Mouse (Mus musculus): Measurements from ENCODE around the gene Ppp1r21. TPM values are rescaled to one million over a fixed set of nuclear protein-coding genes. Genes with fewer than 3 reads are reported as not detected.

Ppp1r21 gene
- polyA plus RNA-seq, 1 experiment from 2014 or later = 10.4 TPM

DNA sequence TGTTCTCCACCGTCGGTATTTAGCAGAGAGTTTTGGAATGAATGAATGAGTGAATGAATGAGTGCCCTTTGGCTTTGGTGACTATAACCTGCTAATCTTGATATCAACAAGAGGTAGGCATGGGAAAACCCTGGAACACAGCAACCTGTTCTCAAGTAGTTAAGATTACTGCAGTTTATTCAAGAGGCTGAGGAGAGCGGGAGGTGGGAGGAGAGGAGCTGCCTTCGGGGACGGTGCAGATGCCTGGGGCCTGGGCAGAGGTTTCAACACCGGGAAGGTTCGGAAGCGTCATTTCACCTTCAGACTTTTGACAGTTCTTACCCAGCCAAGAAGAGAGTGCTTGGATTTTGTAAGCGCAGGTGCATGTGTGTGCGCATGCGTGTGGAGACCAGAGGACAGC is 53.1 kb downstream of the Ppp1r21 start:
- Histone ChIP-seq H3K9me3 (ENCODE audit: control insufficient read depth, low read length) (no peaks in the 10 kb centered on the region), H3K4me1 (replicated peaks; ENCODE audit: control insufficient read depth, insufficient read depth) (no peaks in the 10 kb centered on the region), H3K4me3 (ENCODE audit: low read depth, low read length) (no peak overlapping the region), H3K9ac (ENCODE audit: low read length) (no peak overlapping the region), H3K4me2 (replicated peaks; ENCODE audit: low read depth) (peak overlapping the region; percentile 17; the same call in 1 of the 2 replicates), H3K27me3 (ENCODE audit: control insufficient read depth, insufficient read depth, low read length) (no peaks in the 10 kb centered on the region), H3K27ac (replicated peaks) (peak overlapping the region; percentile 56; the same call in 1 of the 2 replicates), H3K36me3 (ENCODE audit: control insufficient read depth, insufficient read depth, low read length) (peaks cover 3% of the 10 kb centered on the region)
- ATAC-seq (ENCODE audit: low FRiP score, low TSS enrichment) = peak; percentile 18; the same call in 1 of the 2 replicates
- WGBS = 55% methylated on average over 11 of the region's 11 CpGs
- peak; percentile 25 for DNase-seq (ENCODE audit: low spot score)
- TF ChIP-seq CTCF (IDR thresholded peaks at IDR 0.05; ENCODE audit: low read depth) (no peak), EP300 (optimal IDR thresholded peaks at IDR 0.05) (no peak)

DNA sequence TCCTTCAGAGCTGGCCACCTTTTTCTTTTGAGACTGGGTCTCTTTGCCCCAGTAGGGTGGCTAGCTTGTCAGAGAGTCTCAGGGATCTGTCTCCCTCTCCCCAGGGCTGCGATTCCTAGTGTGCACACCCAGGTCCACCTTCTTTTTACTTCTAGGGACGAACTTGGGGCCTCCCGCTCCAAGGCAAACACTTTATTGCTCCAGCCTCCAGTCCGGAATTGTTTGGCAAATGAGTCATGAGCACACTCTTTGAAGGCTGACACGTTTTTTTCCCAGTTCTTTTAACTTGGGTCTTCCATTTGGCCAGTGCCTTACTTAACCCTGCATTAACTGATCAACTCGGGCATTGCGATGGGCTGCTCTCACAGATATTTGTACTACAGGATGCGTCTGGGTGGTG is 53.5 kb downstream of the Ppp1r21 start:
- Histone ChIP-seq H3K4me1 (replicated peaks; ENCODE audit: control insufficient read depth, insufficient read depth) (no peaks in the 10 kb centered on the region), H3K27me3 (ENCODE audit: control insufficient read depth, insufficient read depth, low read length) (no peaks in the 10 kb centered on the region), H3K4me3 (ENCODE audit: low read depth, low read length) (no peak overlapping the region), H3K27ac (replicated peaks) (peak overlapping the region; percentile 56; the same call in 1 of the 2 replicates), H3K9ac (ENCODE audit: low read length) (no peak overlapping the region), H3K9me3 (ENCODE audit: control insufficient read depth, low read length) (no peaks in the 10 kb centered on the region), H3K4me2 (replicated peaks; ENCODE audit: low read depth) (peak overlapping the region; percentile 17; the same call in 1 of the 2 replicates), H3K36me3 (ENCODE audit: control insufficient read depth, insufficient read depth, low read length) (peaks cover 3% of the 10 kb centered on the region)
- TF ChIP-seq EP300 (optimal IDR thresholded peaks at IDR 0.05) (no peak), CTCF (IDR thresholded peaks at IDR 0.05; ENCODE audit: low read depth) (no peak)
- peak; percentile 48 for DNase-seq (ENCODE audit: low spot score)
- ATAC-seq (ENCODE audit: low FRiP score, low TSS enrichment) = peak; percentile 58
- 47% methylated on average over 8 of the region's 8 CpGs for WGBS

DNA sequence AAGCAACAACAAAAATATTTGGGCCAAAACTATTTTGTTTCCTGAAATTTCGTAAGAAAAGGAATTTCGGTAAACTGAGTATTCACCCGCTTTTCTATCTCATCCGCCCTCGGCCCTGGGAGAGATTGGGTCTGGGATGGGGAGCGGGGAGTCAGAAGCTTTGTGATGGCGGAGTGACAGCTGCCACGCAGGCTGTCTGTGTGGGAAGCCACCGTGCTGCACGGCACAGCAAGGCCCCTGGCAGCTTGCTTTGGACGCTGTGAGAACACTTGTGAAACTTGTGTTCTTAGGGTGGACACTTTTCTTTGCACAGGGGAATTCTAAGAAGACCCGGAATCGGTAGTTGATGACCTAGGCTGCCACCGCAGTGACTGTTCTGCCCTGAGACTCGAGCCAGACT is 57.5 kb downstream of the Ppp1r21 start:
- H3K4me3 ChIP-seq (ENCODE audit: low read depth, low read length) = no peak overlapping the region
- no peak for TF ChIP-seq EP300 (optimal IDR thresholded peaks at IDR 0.05)
- TF ChIP-seq CTCF (IDR thresholded peaks at IDR 0.05; ENCODE audit: low read depth) = no peak
- DNase-seq (ENCODE audit: low spot score) (no peak), ATAC-seq (ENCODE audit: low FRiP score, low TSS enrichment) (no peak)
- H3K9me3 ChIP-seq (ENCODE audit: control insufficient read depth, low read length) = no peaks in the 10 kb centered on the region
- H3K4me2 ChIP-seq (replicated peaks; ENCODE audit: low read depth) = no peak overlapping the region
- no peaks in the 10 kb centered on the region for H3K4me1 ChIP-seq (replicated peaks; ENCODE audit: control insufficient read depth, insufficient read depth)
- H3K27ac ChIP-seq (replicated peaks) = no peak overlapping the region
- WGBS = 88% methylated on average over 15 of the region's 15 CpGs
- H3K27me3 ChIP-seq (ENCODE audit: control insufficient read depth, insufficient read depth, low read length) = no peaks in the 10 kb centered on the region
- H3K36me3 ChIP-seq (ENCODE audit: control insufficient read depth, insufficient read depth, low read length) = peaks cover 3% of the 10 kb centered on the region
- H3K9ac ChIP-seq (ENCODE audit: low read length) = no peak overlapping the region

DNA sequence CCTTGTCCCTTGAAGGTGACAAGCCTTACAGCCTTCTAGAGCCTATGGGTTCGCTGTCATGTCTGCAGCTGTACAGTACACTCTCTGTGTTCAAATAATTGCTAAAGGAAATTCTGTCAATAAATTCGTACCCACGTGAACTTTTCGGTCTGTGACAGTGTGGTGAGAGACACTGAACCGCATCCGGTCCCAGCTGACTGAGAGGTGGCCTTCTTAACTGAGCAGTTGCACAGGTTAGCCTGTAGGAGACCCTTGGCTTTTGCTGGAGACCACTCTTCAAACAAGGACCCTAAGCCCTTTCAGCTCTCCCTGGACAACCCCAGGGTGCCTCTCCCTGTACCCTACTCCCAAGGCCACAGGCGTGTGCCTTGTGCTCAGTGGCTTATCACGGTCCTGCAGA is 58.3 kb downstream of the Ppp1r21 start:
- Histone ChIP-seq H3K4me2 (replicated peaks; ENCODE audit: low read depth) (no peak overlapping the region), H3K4me3 (ENCODE audit: low read depth, low read length) (no peak overlapping the region), H3K27me3 (ENCODE audit: control insufficient read depth, insufficient read depth, low read length) (no peaks in the 10 kb centered on the region), H3K4me1 (replicated peaks; ENCODE audit: control insufficient read depth, insufficient read depth) (no peaks in the 10 kb centered on the region), H3K27ac (replicated peaks) (no peak overlapping the region), H3K9ac (ENCODE audit: low read length) (no peak overlapping the region), H3K36me3 (ENCODE audit: control insufficient read depth, insufficient read depth, low read length) (peaks cover 3% of the 10 kb centered on the region), H3K9me3 (ENCODE audit: control insufficient read depth, low read length) (no peaks in the 10 kb centered on the region)
- 90% methylated on average over 8 of the region's 8 CpGs for WGBS
- no peak for TF ChIP-seq CTCF (IDR thresholded peaks at IDR 0.05; ENCODE audit: low read depth)
- no peak for TF ChIP-seq EP300 (optimal IDR thresholded peaks at IDR 0.05)
- DNase-seq (ENCODE audit: low spot score) (no peak), ATAC-seq (ENCODE audit: low FRiP score, low TSS enrichment) (no peak)

DNA sequence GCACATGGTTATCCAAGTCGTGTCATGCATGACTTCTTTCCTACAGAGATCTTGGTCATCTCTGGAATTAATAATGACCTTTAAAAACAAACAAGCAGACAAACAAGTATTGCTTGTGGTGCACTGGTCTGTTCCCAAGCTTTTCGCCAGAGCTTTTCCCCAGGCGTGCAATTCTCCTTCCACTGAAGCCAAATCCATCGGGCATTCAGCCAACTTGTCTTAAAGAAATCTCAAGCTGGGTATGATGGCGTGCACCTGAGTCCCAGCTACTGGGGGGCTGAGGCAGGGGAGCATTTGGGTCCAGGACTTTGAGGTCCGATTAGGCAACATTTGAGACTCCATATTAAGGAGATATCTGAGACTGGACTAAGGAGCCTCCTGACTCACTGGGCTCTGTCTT is 60.3 kb downstream of the Ppp1r21 start:
- no peak overlapping the region for H3K9ac ChIP-seq (ENCODE audit: low read length)
- DNase-seq (ENCODE audit: low spot score) (no peak), ATAC-seq (ENCODE audit: low FRiP score, low TSS enrichment) (no peak)
- TF ChIP-seq EP300 (optimal IDR thresholded peaks at IDR 0.05) (no peak), CTCF (IDR thresholded peaks at IDR 0.05; ENCODE audit: low read depth) (no peak)
- H3K36me3 ChIP-seq (ENCODE audit: control insufficient read depth, insufficient read depth, low read length) = peaks cover 3% of the 10 kb centered on the region
- no peaks in the 10 kb centered on the region for H3K27me3 ChIP-seq (ENCODE audit: control insufficient read depth, insufficient read depth, low read length)
- no peaks in the 10 kb centered on the region for H3K4me1 ChIP-seq (replicated peaks; ENCODE audit: control insufficient read depth, insufficient read depth)
- H3K4me3 ChIP-seq (ENCODE audit: low read depth, low read length) = no peak overlapping the region
- no peak overlapping the region for H3K27ac ChIP-seq (replicated peaks)
- WGBS = 73% methylated on average over 6 of the region's 6 CpGs
- H3K9me3 ChIP-seq (ENCODE audit: control insufficient read depth, low read length) = no peaks in the 10 kb centered on the region
- no peak overlapping the region for H3K4me2 ChIP-seq (replicated peaks; ENCODE audit: low read depth)

DNA sequence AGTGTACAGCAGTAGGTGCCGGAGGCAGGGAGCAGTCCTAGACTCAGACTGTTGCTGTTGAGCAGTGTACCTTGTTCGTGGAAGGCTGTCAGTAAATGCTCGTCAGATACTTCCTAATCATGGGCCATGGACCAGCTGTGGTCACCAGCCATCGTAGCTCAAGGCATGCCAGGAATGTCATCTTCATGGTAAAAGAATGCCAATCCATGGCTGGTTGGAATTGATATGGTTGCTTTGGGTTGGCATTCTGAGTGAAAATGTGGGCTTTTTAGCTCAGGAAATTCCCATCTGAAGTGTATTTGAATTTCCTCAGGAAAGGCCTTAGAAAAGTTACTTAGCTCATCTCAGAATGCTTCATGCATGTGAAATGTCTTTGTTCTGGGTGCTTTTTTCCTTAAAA is 65.2 kb downstream of the Ppp1r21 start:
- 86% methylated on average over 4 of the region's 4 CpGs for WGBS
- TF ChIP-seq EP300 (optimal IDR thresholded peaks at IDR 0.05) = no peak
- Histone ChIP-seq H3K27ac (replicated peaks) (no peak overlapping the region), H3K9me3 (ENCODE audit: control insufficient read depth, low read length) (no peaks in the 10 kb centered on the region), H3K4me3 (ENCODE audit: low read depth, low read length) (no peak overlapping the region), H3K4me1 (replicated peaks; ENCODE audit: control insufficient read depth, insufficient read depth) (peaks cover 3% of the 10 kb centered on the region; the same call in 1 of the 2 replicates), H3K36me3 (ENCODE audit: control insufficient read depth, insufficient read depth, low read length) (no peaks in the 10 kb centered on the region), H3K4me2 (replicated peaks; ENCODE audit: low read depth) (no peak overlapping the region), H3K27me3 (ENCODE audit: control insufficient read depth, insufficient read depth, low read length) (no peaks in the 10 kb centered on the region), H3K9ac (ENCODE audit: low read length) (no peak overlapping the region)
- ATAC-seq (ENCODE audit: low FRiP score, low TSS enrichment) = no peak
- no peak for DNase-seq (ENCODE audit: low spot score)
